Mouse (Mus musculus): Measurements from ENCODE around the gene Psg19.
A peak's percentile ranks its signal among the peaks of the same experiment; 100 is the strongest.
"Not testable (repeated sequence)": the region's sequence is repeated elsewhere in the genome, so short reads cannot be mapped to it uniquely, and the experiment has no call there.

The Psg19 gene

DNA sequence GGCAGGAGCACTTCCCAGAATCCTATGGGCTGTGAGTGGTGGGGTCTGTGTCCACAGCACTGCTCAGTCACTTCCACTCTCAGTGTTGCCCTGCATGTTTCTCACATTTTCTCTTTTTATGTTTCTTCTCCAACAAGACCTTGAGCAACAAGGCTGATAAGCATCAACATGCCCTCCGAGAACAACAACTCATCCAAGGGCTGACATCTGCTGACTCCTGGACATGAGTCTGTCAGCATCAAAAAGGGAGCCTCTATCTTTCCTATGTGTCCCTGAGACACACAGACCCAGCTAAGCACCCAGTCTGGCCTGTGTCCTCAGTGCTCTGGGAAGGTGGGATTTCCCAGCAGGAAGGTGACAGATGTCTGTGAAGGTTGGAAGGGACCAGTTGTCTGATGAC, at the start of gene Psg19:
Gene Psg19 (minus strand): TSS at position 101 of the 400 bp plus-strand sequence.
- DNase-seq = no peak

DNA sequence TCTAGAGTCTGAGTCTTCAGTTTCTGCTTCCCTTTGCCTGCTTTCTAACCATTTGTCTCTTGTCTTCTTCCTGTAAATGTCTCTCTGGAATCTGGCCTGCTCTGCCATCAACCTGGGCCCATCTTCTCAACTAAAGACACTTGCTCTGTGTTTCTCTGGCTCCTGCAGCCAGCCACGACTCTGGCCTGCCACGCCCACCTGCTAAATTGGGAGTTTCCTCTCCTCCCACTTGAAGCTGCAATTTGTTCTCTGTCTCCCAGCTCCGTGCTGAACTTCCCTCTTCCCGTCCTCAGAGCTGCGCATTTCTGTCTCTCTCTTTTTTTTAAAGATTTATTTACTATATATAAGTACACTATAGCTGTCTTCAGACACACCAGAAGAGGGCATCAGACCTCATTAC, 46.5 kb upstream of the Psg19 start:
- no peak for DNase-seq

DNA sequence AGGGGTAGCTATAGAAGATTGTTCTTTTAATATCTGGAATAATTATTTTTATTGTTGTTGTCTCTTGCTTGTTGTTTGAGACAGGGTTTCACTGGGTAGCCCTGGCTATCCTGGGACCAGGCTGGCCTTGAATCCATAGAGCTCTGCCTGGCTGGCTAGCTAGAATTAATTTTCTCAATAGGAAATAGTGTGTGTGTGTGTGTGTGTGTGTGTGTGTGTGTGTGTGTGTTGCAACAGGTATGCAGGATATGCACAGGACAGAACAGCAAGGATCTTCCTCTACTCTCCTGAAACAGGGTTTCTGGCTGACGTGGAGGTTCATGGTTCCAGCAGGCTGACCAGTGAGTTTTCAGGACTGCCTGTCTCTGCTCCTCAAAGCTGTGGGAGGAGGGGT, 42.9 kb upstream of the Psg19 start:
- DNase-seq = no peak

DNA sequence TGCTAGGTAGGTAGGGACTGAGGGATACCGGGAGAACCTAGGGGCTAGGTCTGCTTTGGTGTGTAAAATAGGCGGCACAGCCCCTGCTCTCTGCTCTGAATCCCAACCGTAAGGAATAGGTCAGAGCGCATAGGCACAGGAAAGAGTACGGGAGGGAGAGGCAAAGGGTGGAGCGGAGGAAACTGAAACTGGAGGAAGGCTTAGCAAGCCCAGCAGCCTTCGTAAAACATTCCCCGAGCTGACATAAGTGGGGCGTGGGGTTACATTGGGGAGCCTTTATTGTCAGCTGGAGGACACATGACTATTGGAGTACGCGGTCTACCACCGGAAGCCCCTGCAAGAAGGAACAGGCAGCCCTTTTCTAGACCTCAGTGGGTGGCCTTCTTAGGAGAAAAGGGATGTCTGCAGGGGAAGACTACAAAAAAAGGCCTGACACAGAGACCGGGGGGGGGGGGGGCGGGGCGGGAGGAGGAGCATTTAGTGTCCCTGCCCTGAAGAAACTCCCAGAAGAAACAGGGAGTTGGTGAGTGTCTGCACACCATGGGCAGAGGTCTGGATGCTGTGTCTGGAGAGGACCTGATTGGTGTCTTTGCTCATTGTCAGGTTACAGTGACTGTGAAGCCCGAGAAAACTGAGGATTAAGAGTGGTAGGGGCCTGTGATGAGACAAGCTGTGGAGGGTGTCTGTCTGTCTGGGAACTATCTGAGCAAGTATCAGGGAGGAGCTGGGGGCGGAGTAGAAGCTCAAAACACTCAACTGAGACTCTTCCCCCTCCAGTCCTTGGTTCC, 42.3 kb upstream of the Psg19 start:
- peak; percentile 13 for DNase-seq

DNA sequence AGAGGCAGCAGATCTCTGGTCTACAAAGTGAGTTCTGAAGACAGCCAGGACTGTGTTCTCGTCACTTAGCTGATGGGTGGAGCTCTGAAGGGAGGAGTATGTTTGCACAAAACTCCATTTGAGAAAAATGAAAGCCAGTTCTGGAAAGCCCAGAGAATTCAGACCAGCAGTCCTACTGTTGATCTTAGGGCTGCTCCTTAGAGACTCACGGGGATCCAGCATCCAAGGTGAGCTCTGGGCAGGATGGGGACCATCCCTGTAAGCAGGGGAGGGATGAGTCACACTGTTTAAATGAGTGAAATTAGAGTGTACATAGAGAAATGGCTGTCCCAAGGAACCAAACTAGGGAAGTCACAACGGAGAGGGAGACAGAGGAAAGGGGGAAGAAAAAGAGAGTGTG, 41.5 kb upstream of the Psg19 start, which contains the start of gene Mill2:
Gene Mill2 (plus strand): TSS at position 102 of the 400 bp plus-strand sequence.
- no peak for DNase-seq

DNA sequence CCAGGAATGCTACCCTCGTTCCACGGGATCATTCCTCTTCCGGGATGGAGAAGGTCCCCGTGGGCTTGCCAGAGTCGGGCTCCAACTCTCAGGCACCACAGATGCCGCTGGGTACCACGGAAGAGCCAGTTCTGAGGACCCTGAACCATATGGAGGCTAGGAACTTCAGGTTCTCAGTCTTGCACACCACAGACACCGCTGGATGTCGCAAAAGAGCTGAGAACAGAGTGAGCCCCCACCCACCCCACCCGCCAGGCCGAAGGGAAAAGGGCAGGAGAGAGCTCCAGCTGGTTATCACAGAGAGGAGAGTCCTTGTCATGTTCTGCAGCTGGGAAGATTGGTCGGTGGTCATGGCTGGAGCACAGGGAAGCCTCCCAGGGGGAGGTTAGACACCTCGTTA, 34.0 kb upstream of the Psg19 start:
- DNase-seq = no peak

DNA sequence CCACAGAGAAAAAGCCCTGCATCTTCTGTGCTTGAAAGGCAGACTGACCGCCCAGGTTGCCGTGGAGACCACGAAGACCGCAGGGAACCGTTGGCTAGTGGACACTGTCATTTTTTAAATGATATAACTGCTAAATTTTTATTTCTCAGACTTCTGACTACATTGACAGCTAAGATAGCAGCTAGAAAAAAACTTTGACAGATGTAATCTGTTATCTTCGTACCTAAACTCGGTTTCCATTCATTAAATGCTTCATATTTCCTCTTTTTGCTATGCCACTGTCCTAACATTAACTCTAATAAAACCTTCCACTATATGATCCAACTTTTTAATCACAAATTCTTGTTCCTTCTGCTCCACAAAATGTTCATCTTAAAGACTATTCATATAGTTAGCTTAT, 31.2 kb upstream of the Psg19 start:
- no peak for DNase-seq

DNA sequence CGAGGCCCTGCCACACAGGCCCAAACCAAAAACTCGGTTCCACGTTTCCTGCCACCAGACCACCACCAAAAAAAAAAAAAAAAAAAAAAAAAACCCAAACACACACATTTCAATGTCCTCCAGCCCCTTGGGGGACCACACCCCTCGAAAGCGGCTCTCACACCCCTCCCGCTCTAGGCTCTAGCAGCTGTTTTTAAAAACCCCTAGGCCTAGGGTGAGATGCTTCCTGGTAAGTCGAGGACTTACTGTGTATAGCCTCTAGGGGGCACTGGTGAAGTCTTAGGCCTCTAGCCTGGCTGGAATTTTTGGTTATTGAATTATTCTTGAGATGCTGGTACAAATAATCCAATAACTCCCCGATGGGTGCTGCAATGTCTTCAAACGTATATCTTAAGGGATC, 30.3 kb upstream of the Psg19 start:
- DNase-seq = no peak

DNA sequence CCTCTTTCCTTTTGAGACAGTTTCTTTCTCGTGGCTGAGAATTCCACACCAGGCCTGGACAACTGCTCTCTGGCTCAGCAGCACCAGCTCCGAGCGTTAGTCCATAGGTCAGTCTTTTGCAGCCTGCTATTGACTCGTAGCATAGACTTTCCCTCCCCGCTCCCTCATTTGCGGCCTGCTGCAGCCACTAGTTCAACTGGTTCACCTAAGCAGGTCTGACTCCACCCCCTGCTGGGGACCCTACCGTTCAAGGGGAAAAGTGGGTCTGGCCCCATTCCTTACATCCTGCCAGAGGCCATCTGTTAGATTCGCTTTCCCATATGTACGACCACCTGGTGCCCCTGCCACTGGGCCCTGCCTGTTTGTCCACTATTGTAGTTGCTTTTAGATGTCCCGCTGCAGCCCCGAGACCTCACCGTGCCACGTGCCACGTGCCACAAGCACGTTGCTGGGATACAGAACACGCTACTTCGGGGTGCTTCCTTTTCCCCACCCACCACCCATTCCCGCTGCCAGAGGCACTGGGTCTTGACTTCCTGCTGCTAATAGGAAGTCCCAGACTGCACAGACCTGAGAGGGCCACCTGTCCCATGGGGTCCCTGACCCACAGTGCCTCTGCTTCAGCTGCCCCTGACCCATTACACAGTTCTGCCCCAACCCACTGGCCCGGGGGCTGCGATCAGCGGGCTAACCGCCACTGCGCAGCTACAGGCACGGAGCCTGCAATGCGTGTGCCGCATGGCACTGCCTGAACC, 29.6 kb upstream of the Psg19 start:
- no peak for DNase-seq

DNA sequence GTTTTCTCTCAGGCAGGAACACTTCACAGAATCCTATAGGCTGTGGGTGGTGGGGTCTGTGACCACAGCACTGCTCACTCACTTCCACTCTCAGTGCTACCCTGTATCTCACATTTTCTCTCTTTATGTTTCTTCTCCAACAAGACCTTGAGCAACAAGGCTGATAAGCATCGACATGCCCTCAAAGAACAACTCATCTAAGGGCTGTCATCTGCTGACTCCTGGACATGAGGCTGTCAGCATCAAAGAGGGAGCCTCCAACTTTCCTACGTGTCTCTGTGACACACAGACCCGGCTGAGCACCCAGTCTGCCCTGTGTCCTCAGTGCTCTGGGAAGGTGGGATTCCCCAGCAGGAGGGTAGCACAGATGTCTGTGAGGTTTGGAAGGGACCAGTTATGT, 23.2 kb upstream of the Psg19 start, which contains the start of gene Psg17:
Gene Psg17 (minus strand): TSS at position 101 of the 400 bp plus-strand sequence.
- no peak for DNase-seq

DNA sequence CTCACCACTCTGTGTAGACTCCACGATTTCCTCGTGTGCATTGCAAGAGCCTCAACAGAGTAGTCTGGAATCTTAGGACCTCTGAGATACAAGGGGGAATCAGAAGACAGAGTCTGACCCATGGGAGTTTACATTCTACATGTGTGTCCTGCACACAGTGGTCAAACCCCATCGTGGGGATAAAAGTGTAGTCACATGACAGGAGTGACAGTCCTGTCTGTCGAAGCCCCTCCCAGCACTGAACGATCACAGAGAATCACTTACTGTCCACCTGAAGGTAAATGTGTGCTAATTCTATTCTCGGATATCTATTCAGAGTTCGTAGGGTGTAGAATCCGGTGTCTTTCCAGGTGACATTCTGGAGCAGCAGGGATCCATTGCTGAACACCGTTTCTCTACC, 20.0 kb upstream of the Psg19 start:
- DNase-seq = no peak

DNA sequence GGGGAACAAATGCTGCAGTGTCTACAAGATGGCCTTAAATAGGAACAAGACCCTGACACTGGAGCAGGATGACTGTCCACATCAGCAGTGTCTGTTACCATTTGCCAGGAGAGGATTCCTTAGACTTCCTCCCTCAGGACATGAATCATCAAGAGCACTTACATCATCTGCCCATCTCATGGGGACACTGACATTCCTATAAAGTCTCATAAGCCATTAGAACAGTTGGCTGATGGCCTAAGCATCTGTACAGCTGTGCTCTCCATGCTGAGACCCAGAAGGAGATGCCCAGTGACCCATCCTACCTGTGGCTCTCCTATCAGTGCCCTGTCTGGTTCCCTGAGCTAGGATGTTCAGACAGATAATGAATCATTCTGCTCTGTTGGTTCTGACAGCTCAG, 5.2 kb upstream of the Psg19 start:
- no peak for DNase-seq

DNA sequence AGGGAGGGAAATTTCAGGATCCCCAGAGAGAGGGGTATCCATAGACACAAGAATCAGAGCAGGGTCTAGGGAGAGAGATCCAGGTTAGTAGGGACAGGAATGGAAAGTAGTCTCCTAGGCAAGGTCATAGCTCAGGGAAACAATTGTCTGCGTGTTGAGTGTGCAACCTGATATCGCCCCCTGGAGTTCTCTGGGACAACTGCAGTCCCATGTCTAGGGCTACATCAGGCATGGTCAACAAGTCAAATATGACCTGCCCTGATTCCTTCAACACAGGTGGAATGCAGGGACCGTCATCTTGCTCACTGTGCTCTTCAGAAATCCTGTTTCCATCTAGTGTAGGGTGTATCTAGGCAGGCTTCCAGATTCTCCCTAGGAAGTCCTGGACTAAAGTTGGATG, 809 bp upstream of the Psg19 start:
- DNase-seq = no peak

DNA sequence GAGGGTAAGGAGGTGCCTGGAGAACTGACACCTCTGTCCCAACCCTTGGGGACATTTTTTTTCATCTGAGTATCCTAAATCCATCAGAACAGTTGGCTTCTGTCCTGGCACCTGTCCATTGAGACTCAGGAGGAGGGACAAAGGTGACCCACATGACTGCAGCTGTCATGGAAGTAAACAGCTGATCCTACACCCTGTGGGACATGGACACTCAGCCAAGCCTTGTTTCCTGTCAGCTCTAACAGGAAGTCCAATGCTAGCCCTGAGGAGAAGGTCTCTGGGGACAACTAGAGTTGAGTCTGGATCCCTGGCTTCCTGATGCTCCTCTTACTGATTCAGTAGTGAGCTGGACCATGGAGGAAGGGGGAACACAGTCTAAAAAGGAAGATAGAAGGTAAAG, 7.6 kb downstream of the Psg19 start:
- not testable (repeated sequence) for DNase-seq

DNA sequence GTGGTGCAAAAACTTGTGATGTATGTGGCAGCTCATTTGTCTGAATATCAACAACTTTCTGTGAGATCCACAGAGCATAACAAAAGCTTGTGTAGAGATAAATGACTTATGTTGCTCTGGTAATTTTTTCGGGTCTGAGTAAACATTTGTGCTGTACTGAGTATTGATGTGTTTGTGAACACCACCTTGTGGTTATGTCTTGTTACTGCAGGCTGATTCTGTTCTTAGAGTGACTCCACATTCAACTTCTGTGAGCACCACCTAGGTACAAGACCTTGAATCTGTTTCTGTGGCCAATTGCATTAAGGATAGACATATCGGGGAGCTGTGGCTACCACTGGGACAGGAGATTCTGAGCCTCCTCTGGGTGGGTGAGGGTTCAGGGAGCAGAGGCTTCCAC, 17.0 kb downstream of the Psg19 start:
- DNase-seq = not testable (repeated sequence)

DNA sequence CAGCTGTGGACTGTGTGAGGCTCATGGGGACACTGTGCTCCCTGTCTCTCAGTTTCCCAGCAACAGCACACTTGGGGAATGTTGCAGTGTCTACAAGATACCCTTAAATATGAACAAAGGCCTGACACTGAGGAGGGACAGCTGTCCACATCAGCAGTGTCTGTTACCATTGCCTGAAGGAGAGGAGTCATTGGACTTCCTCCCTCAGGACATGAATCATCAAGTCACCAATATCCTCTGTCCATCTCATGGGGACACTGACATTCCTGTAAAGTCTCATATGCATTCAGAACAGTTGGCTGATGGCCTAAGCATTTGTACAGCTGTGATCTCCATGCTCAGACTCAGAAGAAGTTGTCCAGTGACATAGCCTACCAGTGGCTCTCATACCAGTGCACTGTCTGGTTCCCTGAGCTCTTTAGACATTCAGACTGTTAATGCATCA, 19.0 kb downstream of the Psg19 start:
- DNase-seq = no peak

DNA sequence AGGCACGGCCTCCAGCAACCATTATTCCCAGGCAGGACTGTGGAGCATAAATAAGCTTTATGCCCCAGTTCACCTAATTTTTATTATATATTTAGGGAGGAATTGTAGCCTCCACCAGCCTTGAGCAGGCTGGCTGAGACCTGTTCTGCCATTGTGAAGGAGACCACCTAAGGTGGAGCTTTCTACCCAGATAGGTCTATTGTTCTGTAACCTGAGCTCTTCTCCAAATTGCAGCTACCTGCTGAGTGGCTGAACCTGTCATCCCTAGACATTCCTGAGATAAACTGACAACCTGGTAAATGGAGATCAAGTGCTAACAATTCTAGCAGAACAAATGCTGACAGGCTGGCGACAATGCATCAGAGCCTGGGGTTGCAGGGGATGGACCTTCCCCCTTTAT, 35.4 kb downstream of the Psg19 start:
- not testable (repeated sequence) for DNase-seq

DNA sequence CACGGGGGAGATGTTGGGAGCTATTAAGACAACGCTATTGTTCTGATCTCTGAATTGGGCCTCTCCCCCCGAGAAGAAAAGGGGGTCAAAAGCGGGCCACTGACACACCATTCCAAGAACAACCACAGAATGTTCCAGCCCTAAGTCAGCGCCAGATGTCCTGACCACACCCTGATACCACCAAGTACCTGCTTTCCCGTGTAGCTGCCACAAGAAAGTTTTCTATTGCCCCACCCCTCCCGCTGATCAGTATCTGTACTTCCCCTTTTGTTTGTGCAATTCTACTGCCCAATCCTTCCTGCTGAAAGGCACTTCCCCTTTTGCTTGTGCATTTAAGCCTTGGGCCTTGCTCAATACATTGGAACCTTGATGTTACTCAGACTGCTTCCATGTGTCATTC, 38.2 kb downstream of the Psg19 start:
- DNase-seq = not testable (repeated sequence)

DNA sequence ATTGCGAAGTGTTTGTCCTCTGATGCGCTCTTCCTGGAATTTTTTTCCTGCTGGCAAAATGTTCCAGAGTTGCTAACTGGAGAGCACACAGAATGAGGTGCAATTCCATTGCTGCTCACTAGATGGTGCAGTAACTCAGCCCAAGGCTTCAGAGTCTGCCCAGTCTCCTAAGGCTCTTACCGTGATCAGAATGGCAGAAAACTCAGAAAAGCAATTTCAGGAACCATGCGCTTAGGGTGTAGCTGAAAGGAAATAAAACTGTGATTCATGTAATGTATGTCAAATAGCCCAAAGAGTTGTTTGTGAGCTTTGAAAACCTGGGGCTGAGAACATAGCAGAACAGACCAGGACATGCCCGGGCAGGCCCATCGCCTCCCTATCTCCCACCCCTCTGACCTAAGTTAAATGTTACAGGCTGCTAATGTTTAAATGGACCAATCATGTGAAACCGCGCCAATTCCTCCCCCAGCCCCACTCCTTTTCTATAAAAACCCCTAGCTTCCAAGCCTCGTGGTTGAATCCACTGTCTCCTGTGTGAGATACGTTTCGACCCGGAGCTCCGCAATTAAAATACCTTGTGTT, 48.3 kb downstream of the Psg19 start:
- peak; percentile 33 for DNase-seq

DNA sequence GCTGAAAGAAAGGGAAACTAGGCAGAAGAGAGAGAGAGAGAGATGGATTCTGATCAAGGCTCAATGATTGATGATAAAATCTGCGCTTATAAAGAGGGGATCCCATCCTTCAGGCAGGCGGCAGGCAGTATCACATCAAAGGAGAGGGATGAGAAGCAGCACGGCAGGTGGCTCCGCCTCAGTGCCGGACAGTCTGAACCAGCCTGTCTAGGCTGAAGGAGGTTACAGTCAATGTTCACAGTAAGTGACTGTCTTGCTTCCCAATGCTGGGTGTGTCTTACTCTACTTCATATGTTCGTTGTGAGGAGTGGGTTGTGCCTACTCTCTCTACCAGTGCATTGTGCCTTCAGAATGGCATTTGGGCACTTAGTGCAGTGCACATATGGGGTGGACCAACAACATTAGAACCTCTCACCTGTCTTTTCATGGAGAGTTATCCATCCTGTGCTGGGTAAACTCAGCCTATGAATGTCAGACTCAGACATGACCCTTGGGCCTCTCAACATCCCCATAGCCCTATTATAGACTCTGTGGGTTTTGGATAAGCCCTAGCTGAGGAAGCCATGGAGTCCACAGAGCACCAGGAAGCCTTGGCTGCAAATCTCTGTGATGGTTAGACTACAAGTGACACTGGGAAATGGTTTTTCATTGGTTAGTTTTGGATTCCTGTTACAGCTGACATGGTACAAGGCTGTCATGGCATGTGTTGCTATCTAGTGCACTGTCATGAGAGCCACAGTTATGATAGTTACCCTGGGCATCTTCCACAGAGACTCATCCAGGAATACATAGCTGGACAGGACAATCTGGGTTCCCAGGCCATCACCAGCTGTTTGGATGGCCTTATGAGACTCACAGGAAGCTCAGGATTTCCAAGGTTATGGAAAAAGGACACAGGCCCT, 49.1 kb downstream of the Psg19 start:
- no peak for DNase-seq

DNA sequence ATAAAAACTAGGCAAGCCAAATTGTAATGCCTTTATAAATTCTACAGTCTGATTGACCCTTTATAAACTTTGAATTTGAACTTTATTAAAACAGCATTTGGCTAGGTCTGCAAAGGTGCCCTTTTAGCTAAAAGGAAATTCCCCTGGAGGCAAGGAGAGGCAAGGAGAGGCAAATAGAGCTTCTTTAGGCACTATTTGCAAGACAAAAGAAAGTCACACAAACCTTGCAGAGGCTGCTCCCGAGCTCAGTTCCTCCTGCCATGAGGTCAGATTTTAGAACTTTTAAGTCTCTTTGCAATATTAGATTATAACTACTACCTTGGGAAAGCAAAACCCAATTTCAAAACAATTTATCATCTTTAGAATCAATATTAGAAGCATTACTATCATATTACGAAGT, 50.9 kb downstream of the Psg19 start:
- not testable (repeated sequence) for DNase-seq

DNA sequence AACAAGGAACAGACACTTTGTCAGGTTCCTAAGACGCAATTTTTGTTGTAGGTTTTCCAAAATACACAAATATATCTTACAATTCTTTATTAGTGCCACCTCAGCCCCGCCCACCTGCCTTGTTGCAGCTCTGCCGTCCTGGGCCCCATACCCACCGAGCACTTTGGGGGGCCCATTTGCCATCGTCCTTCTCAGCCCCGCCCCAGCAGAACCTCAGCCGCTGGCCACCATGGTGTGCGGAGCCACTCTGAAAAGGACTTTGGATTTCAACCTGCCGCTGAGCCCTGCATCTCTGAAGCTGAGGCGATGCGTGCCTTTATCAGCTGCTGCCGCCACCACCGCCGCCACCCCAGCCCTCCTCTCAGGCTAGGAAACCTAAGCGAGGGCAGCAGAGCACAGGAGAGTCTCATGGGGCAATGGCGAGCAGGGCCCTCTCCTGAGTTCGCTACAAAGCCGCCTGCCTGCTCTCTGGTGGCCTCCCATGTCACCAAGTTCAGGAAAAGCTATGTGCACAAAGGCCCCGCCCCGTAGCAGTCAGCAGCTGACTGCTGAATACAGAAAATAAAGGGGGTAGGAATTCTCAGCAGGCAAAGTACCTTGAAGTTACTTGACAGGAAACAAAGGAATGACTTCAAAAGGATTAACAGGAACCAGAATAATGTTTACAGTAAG, 52.0 kb downstream of the Psg19 start:
- DNase-seq = no peak
